ENCODE assay signal across 18 mouse cellular contexts in genomic region chr12:105438259-105438658, GRCm38 (mm10). TPM values are rescaled to one million over a fixed set of nuclear protein-coding genes. Genes with fewer than 3 reads are reported as not detected.
DNase-seq lines count a peak whose midpoint lies in the region; ATAC-seq and TF ChIP-seq lines count a peak whose summit lies in the region.
"Had no signal": no experiment of that assay in that cellular context is flagged by ENCODE, and none has a peak within 500 bp of the region (broad histone marks: within the 10 kb centered on the region; RNA-seq: fewer than 3 reads in every experiment).

No protein-coding gene starts in this region.

- 26% methylated on average over 5 of the region's 5 CpGs for WGBS in lung, embryonic 14.5 days

- no peaks in the 10 kb centered on the region for H3K4me1 ChIP-seq in lung, embryonic 14.5 days (ENCODE audit: insufficient read depth)
- H3K4me1 ChIP-seq: heart, embryonic 15.5 days; hindbrain, embryonic 12.5 days; liver, embryonic 15.5 days had no signal

- H3K27ac ChIP-seq in lung, embryonic 14.5 days (ENCODE audit: low read depth), result no peak overlapping the region
- H3K27ac ChIP-seq: heart, embryonic 15.5 days; hindbrain, embryonic 12.5 days; liver, embryonic 15.5 days had no signal

- H3K27me3 ChIP-seq in lung, embryonic 14.5 days (ENCODE audit: insufficient read depth, low read length), result no peaks in the 10 kb centered on the region
- H3K27me3 ChIP-seq: heart, embryonic 15.5 days; hindbrain, embryonic 12.5 days; liver, embryonic 15.5 days had no signal

- TF ChIP-seq CTCF in lung, embryonic 14.5 days (IDR thresholded peaks at IDR 0.05; ENCODE audit: low read depth), result no peak

- no peak for ATAC-seq in lung, embryonic 14.5 days (ENCODE audit: insufficient read depth)
- ATAC-seq: intestine, postnatal 0 days had no signal

- H3K9ac ChIP-seq in lung, embryonic 14.5 days, result no peak overlapping the region
- H3K9ac ChIP-seq: heart, embryonic 15.5 days; hindbrain, embryonic 12.5 days; liver, embryonic 15.5 days had no signal

- H3K36me3 ChIP-seq in lung, embryonic 14.5 days (ENCODE audit: insufficient read depth), result no peaks in the 10 kb centered on the region
- H3K36me3 ChIP-seq: heart, embryonic 15.5 days; hindbrain, embryonic 12.5 days; liver, embryonic 15.5 days had no signal

- no peak overlapping the region for H3K4me2 ChIP-seq in lung, embryonic 14.5 days
- H3K4me2 ChIP-seq: heart, embryonic 15.5 days; hindbrain, embryonic 12.5 days; liver, embryonic 15.5 days had no signal

- no peaks in the 10 kb centered on the region for H3K9me3 ChIP-seq in lung, embryonic 14.5 days (ENCODE audit: low read depth, low read length)
- H3K9me3 ChIP-seq: heart, embryonic 15.5 days; liver, embryonic 15.5 days had no signal

- no peak overlapping the region for H3K4me3 ChIP-seq in lung, embryonic 14.5 days (ENCODE audit: low read depth, low read length)
- H3K4me3 ChIP-seq: heart, embryonic 15.5 days; hindbrain, embryonic 12.5 days; liver, embryonic 15.5 days; myocyte had no signal

- DNase-seq in embryo, embryonic 10.5 days (ENCODE audit: low spot score), result peak; percentile 14
- DNase-seq in embryo, embryonic 11 days, result no peak
- DNase-seq in kidney, postnatal 10 days, result peak; percentile 45
- DNase-seq in kidney, postnatal 25 days, result no peak
- peak; percentile 41 for DNase-seq in lung, embryonic 14.5 days
- DNase-seq in lung, postnatal 36 days, result no peak
- DNase-seq in layer of hippocampus, adult 9-11 months, result peak; percentile 61
- no peak for DNase-seq in adrenal gland, postnatal 36 days
- DNase-seq: cerebellum, adult 11 months; cerebellum, postnatal 36 days; heart, adult 11 months; thymus, postnatal 14 days had no signal

RNA-seq across cellular contexts. Expression of gene D430019H16Rik, which starts 15.4 kb away (rescaled TPM):
- polyA plus RNA-seq in lung, embryonic 14.5 days (2014; fragmentation: Nextera tagmentation; extraction: Ambion mirVana), result 2.3 and 3.0 TPM in 2 replicates
- total RNA-seq in adrenal gland, postnatal 36 days (2021), result 1 to 10 TPM; 2.6 to 4.3 TPM
- total RNA-seq: megakaryocyte-erythroid progenitor cell, adult 5-6 weeks had no signal

Comparison
In these comparisons a context has a peak if more than half of its experiments do, and no peak if none do; other contexts are left out.
1. DNase-seq: peak in embryo, embryonic 10.5 days (single experiment), kidney, postnatal 10 days (single experiment), lung, embryonic 14.5 days (single experiment) and layer of hippocampus, adult 9-11 months (single experiment); none in embryo, embryonic 11 days (single experiment), kidney, postnatal 25 days (0 of 2), lung, postnatal 36 days (single experiment) and adrenal gland, postnatal 36 days (0 of 2).